Mouse (Mus musculus) intestine, postnatal 0 days (tissue): ENCODE results near the gene Magi1. TPM values are rescaled to one million over a fixed set of nuclear protein-coding genes. Genes with fewer than 3 reads are reported as not detected.

Experiments used
- ATAC-seq: fragments of 200-750 bp; cut with Nextera tagmentation; 2 replicates; pipeline ENCODE4 v1.8.0; 2017; ENCODE audit warnings: mild to moderate bottlenecking, moderate TSS enrichment, moderate library complexity
- H3K27ac ChIP-seq: fragments of 300-500 bp; sonication (generic); 2 replicates; pipeline ENCODE4 v1.5.1; 2014; ENCODE audit warnings: mild to moderate bottlenecking, low read depth, low read length, moderate library complexity
- H3K27me3 ChIP-seq: fragments of 300-500 bp; sonication (generic); replicated peaks from 2 replicates; pipeline ENCODE4 v1.6.1; 2014; ENCODE audit warnings: low read length, mixed read lengths; ENCODE audit not compliant: control insufficient read depth, insufficient read depth
- H3K36me3 ChIP-seq: fragments of 300-500 bp; sonication (generic); 2 replicates; pipeline ENCODE4 v1.6.1; 2014; ENCODE audit warnings: mild to moderate bottlenecking, moderate library complexity; ENCODE audit not compliant: control insufficient read depth, insufficient read depth
- H3K4me1 ChIP-seq: fragments of 300-500 bp; sonication (generic); replicated peaks from 2 replicates; pipeline ENCODE4 v1.6.1; 2014; ENCODE audit warnings: antibody characterized with exemption, low read length, mixed read lengths; ENCODE audit not compliant: control insufficient read depth, insufficient read depth
- H3K4me2 ChIP-seq: fragments of 300-500 bp; sonication (generic); replicated peaks from 2 replicates; pipeline ENCODE4 v1.6.1; 2014; ENCODE audit warnings: low read depth, mild to moderate bottlenecking, moderate library complexity
- H3K4me3 ChIP-seq: fragments of 300-500 bp; sonication (generic); 2 replicates; pipeline ENCODE4 v1.5.1; 2014; ENCODE audit warnings: low read depth, low read length
- H3K9ac ChIP-seq: fragments of 300-500 bp; sonication (generic); 2 replicates; pipeline ENCODE4 v1.6.1; 2014; ENCODE audit warnings: mild to moderate bottlenecking, low read depth, low read length
- H3K9me3 ChIP-seq: fragments of 300-500 bp; sonication (generic); 2 replicates; pipeline ENCODE4 v1.6.1; 2016; ENCODE audit warnings: mixed run types; ENCODE audit not compliant: control insufficient read depth
- CTCF ChIP-seq: sonication (generic); IDR thresholded peaks from 2 replicates; pipeline ENCODE4 v1.5.1; 2016; ENCODE audit warnings: low read depth, mild to moderate bottlenecking, control low read depth, antibody characterized with exemption, moderate library complexity
- WGBS: fragments of 180-500 bp; shearing (Covaris S2); extraction: QIAGEN DNeasy Blood & Tissue Kit; methylation state at CpG from one replicate; pipeline ENCODE4 v1.1.7; 2014; 5-methylcytosine and 5-hydroxymethylcytosine counted together
- polyA plus RNA-seq: library from polyadenylated mRNA; unstranded; fragments of >200 nt; fragmentation: Nextera tagmentation; extraction: Ambion mirVana; gene quantifications from 2 replicates; pipeline ENCODE4 v1.2.1, GENCODE M21; 2015

Magi1 gene
- polyA plus RNA-seq, 1 experiment from 2014 or later, result 4.2 TPM

DNA sequence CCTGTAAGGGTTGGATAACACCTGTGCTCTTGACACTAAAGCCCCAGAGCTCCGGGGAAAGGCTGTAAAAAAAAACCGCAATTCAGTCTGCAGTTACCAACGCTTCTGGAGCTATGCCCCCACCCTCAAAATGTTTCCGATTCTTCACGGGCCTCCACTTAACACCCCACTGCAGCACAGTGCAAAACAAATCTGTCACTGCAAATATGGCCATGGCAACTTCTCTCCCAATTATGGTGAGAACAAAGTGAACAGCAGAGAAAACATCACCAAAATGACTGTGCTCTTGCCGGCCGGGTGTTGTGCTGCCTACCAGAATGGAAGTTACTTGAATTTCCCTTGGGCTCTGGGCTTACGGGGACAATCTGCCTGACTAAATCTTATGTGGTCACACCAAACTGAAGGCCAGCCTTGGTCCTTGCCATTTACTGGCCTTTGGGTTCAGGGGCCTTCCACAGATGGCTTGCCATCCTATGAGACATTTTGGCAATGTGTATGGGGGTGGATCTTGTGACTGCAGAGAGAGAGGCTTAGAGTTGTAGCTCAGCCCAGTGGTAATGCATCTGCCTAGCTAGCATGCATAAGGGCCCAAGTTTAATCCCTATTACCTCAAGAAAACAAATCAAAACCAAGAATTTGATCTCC lies 286.8 kb downstream of the Magi1 start:
- Histone ChIP-seq H3K27me3 (no peaks in the 10 kb centered on the region), H3K36me3 (no peaks in the 10 kb centered on the region), H3K27ac (no peak overlapping the region), H3K4me1 (no peaks in the 10 kb centered on the region), H3K4me3 (no peak overlapping the region), H3K4me2 (no peak overlapping the region), H3K9me3 (no peaks in the 10 kb centered on the region), H3K9ac (no peak overlapping the region)
- TF ChIP-seq CTCF, result no peak
- no peak for ATAC-seq
- 87% methylated on average over 8 of the region's 8 CpGs for WGBS

- H3K4me3 ChIP-seq, result no peak overlapping the region
- no peak for TF ChIP-seq CTCF
- no peaks in the 10 kb centered on the region for H3K27me3 ChIP-seq
- no peaks in the 10 kb centered on the region for H3K9me3 ChIP-seq
- no peak overlapping the region for H3K9ac ChIP-seq
- H3K4me2 ChIP-seq, result no peak overlapping the region
- H3K36me3 ChIP-seq, result no peaks in the 10 kb centered on the region
- H3K27ac ChIP-seq, result no peak overlapping the region
- WGBS, result 30% methylated on average over 3 of the region's 3 CpGs
- no peaks in the 10 kb centered on the region; the same call in 1 of the 2 replicates for H3K4me1 ChIP-seq
- ATAC-seq, result no peak
Measured at GRCm38 (mm10) chr6:93987561-93987960, 296.2 kb downstream of the Magi1 start.

DNA sequence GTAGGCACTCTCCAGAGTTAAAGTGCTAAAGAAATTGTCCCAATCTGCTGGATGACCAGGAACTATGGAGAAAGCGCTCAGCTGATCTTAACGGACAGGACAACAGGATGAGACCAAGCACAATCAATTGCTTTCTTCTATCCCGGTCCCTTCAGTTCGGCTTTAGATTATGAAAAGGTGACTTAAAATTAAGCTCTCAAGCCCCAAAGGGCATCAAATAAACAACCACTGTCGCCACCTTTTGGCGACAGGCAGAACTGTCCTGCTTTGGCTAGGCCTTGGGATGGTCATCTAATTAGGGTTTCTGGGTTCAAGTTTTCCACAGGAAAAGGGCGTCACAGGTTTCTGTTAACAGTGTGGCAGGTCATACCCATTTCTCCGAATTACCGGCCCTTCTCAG lies 298.6 kb downstream of the Magi1 start:
- H3K9me3 ChIP-seq, result no peaks in the 10 kb centered on the region
- no peak for ATAC-seq
- 68% methylated on average over 9 of the region's 9 CpGs for WGBS
- no peak overlapping the region for H3K27ac ChIP-seq
- H3K27me3 ChIP-seq, result no peaks in the 10 kb centered on the region
- H3K4me2 ChIP-seq, result no peak overlapping the region
- TF ChIP-seq CTCF, result peak; percentile 77
- no peaks in the 10 kb centered on the region for H3K36me3 ChIP-seq
- no peaks in the 10 kb centered on the region; the same call in 1 of the 2 replicates for H3K4me1 ChIP-seq
- H3K4me3 ChIP-seq, result no peak overlapping the region
- no peak overlapping the region for H3K9ac ChIP-seq

DNA sequence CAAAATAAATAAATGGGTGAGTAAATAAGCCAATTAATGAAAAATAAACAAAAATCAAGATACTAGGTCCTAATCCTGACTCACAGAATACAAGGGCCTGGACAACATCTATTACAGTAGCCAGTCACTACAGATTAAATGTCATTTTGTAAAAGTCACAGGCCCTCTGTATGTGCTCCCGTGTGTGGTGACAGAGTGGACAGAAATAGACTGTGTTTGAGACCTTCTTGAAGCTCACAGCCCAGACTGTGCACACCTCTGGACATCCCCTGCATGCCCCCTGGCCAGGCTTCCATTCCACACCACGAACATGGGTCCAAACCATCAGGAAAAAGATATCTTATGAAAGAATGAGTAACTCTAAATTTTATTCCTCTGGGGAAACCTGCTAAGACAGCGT lies 300.2 kb downstream of the Magi1 start:
- TF ChIP-seq CTCF, result no peak
- H3K4me3 ChIP-seq, result no peak overlapping the region
- H3K27ac ChIP-seq, result no peak overlapping the region
- no peak for ATAC-seq
- H3K9me3 ChIP-seq, result no peaks in the 10 kb centered on the region
- no peak overlapping the region for H3K9ac ChIP-seq
- H3K36me3 ChIP-seq, result no peaks in the 10 kb centered on the region
- WGBS, result 83% methylated on average over 3 of the region's 3 CpGs
- H3K4me2 ChIP-seq, result no peak overlapping the region
- H3K4me1 ChIP-seq, result no peaks in the 10 kb centered on the region; the same call in 1 of the 2 replicates
- H3K27me3 ChIP-seq, result no peaks in the 10 kb centered on the region

DNA sequence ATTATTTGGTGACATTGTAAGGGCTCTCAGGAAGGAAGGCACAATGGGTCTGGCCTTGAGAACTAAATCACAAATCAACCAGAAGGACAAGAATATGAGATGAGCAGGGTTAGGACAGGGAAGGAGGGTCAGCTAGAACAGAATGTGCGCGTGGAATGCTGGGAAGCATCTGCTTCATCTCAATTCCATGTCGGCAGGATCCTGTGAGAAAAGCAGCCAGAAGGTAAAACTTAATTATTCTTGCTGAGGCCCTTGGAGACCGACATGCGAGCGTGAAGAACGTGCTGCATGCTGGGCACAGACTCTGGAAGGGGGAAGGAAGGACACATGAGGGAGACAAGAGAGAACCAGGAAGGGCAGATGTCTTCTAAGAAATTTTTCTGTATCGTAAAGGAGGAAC lies 302.5 kb downstream of the Magi1 start:
- H3K4me3 ChIP-seq, result no peak overlapping the region
- WGBS, result 52% methylated on average over 8 of the region's 8 CpGs

GRCm38 (mm10) chr6:93979241-93979640 lies 304.5 kb downstream of the Magi1 start:
- Histone ChIP-seq H3K9ac (no peak overlapping the region), H3K4me1 (no peaks in the 10 kb centered on the region), H3K4me3 (no peak overlapping the region), H3K27ac (no peak overlapping the region), H3K4me2 (no peak overlapping the region), H3K27me3 (no peaks in the 10 kb centered on the region), H3K36me3 (peaks cover 5% of the 10 kb centered on the region; the same call in 1 of the 2 replicates), H3K9me3 (no peaks in the 10 kb centered on the region)
- ATAC-seq, result no peak
- 85% methylated on average over 3 of the region's 3 CpGs for WGBS
- TF ChIP-seq CTCF, result no peak

More for the DNA sequence above, 302.5 kb downstream of the Magi1 start:
- no peaks in the 10 kb centered on the region for H3K36me3 ChIP-seq
- H3K4me1 ChIP-seq, result no peaks in the 10 kb centered on the region
- ATAC-seq, result no peak
- H3K9ac ChIP-seq, result no peak overlapping the region
- H3K9me3 ChIP-seq, result no peaks in the 10 kb centered on the region
- no peak overlapping the region for H3K27ac ChIP-seq
- no peaks in the 10 kb centered on the region for H3K27me3 ChIP-seq
- no peak overlapping the region for H3K4me2 ChIP-seq
- no peak for TF ChIP-seq CTCF
